Mouse (Mus musculus) brown adipose tissue, adult 24 weeks (tissue): ENCODE results near the gene Ackr3. TPM values are rescaled to one million over a fixed set of nuclear protein-coding genes. Genes with fewer than 3 reads are reported as not detected.

ENCODE experiments used
- H3K27ac ChIP-seq: fragments of 200-500 bp; replicated peaks from 2 replicates; pipeline ENCODE4 v1.5.1; 2012; ENCODE audit warnings: low read depth, mild to moderate bottlenecking, low read length
- H3K4me1 ChIP-seq: fragments of 200-500 bp; 2 replicates; pipeline ENCODE4 v1.6.1; 2012; ENCODE audit warnings: low read length, mixed read lengths; ENCODE audit not compliant: control insufficient read depth, insufficient read depth, insufficient read length
- H3K4me3 ChIP-seq: fragments of 200-500 bp; 2 replicates; pipeline ENCODE4 v1.5.1; 2012; ENCODE audit warnings: low read depth, mild to moderate bottlenecking, low read length, moderate library complexity; ENCODE audit not compliant: insufficient read depth
- polyA plus RNA-seq: library from polyadenylated mRNA; stranded (reverse); fragments of >200 nt; gene quantifications from 2 replicates; pipeline ENCODE4 v1.2.4, GENCODE M21; 2012; ENCODE audit not compliant: missing spikeins, insufficient read depth, insufficient read length

The Ackr3 gene
- polyA plus RNA-seq, 1 experiment, result 97.7 TPM

- Histone ChIP-seq H3K4me3 (no peak overlapping the region), H3K4me1 (no peaks in the 10 kb centered on the region), H3K27ac (no peak overlapping the region)
Observed at GRCm38 (mm10) chr1:90247234-90247633, 43.5 kb downstream of the Ackr3 start.

- H3K27ac ChIP-seq, result no peak overlapping the region
- H3K4me3 ChIP-seq, result no peak overlapping the region
- H3K4me1 ChIP-seq, result no peaks in the 10 kb centered on the region
Observed at GRCm38 (mm10) chr1:90247756-90248541, 44.2 kb downstream of the Ackr3 start.

DNA sequence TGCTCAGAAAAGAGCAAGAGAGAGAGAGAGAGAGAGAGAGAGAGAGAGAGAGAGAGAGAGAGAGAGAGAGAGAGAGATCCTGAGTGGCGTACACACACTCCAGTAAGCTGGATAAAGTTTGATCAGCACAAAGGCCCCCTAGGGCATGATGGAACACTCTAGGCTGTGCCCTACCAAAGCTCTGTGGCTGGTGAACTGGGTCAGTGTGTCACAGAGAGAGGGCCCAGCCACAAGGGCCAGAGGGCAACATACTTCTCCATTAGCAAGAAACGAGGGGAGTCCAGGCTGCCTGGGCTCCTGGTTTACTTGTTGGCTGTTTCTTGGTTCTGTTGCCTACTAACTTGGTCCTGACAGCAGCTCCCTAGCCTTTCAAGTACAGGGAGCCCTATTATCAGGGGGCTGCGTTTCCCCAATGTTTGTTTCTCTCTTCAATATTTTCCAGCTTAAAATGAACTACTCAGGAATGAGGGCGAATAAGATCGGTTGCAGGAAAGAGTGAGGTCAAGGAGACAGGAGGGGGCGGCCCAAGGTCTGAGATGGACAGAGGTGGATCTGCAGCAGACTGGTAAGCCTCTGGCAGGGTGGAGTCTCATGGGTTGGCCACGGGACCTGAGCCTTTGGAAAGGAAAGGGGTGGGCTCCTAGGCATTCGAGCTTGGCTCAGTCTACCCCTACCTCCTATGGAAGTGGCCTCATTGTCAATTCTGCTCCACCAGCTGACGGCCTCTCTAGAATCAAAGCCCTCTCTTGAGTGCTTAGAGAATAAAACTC is 45.4 kb downstream of the Ackr3 start:
- H3K4me1 ChIP-seq, result no peaks in the 10 kb centered on the region
- no peak overlapping the region for H3K27ac ChIP-seq
- no peak overlapping the region for H3K4me3 ChIP-seq

DNA sequence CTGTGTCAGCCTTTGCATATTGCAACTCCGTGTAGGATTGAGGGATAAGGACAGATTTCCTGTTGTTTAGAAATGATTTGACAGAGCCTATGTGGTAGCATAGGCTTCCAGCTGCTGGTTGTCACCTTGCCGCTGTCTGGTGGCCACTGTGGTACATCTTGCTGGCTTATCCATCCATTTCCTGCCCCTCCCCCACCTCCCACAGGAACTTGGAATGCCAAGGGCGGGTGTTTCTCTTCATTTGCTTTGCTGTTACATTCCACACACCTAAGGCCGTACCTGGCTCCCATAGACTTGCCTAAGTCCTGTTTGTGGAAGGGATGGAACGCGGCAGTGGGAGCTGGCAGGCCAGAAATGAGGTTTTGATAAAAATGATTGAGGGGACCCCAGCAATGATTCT is 46.6 kb downstream of the Ackr3 start:
- Histone ChIP-seq H3K4me1 (no peaks in the 10 kb centered on the region), H3K4me3 (no peak overlapping the region), H3K27ac (no peak overlapping the region)

DNA sequence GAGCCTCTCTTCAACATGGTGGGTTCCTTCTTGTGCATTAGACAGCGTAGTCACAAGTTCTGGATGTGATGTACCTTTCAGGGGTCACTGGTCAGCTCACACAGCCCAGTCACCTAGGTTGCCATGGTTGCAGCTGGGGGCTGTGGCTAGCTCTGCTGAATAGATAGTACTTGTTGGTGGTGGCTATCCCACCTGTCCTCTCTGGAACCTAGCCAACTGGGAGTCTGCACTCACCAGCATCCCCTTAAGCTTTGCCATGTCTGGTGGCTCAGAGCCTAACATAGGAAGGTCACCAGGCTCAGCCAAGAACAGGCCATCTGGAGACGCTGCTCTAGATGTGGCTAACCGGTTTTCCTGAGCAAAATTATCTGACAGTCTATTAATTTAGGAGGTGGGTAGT is 47.4 kb downstream of the Ackr3 start:
- H3K4me3 ChIP-seq, result no peak overlapping the region
- H3K4me1 ChIP-seq, result no peaks in the 10 kb centered on the region
- H3K27ac ChIP-seq, result no peak overlapping the region

GRCm38 (mm10) chr1:90253465-90253864 is 49.7 kb downstream of the Ackr3 start:
- H3K4me1 ChIP-seq, result no peaks in the 10 kb centered on the region

GRCm38 (mm10) chr1:90258253-90258887 is 54.6 kb downstream of the Ackr3 start:
- Histone ChIP-seq H3K4me1 (no peaks in the 10 kb centered on the region), H3K4me3 (no peak overlapping the region), H3K27ac (no peak overlapping the region)

More at GRCm38 (mm10) chr1:90253465-90253864, 49.7 kb downstream of the Ackr3 start:
- no peak overlapping the region for H3K4me3 ChIP-seq
- no peak overlapping the region for H3K27ac ChIP-seq

- Histone ChIP-seq H3K27ac (no peak overlapping the region), H3K4me1 (no peaks in the 10 kb centered on the region), H3K4me3 (no peak overlapping the region)
Observed at GRCm38 (mm10) chr1:90260704-90261581, 57.2 kb downstream of the Ackr3 start.

- H3K4me1 ChIP-seq, result no peaks in the 10 kb centered on the region
- no peak overlapping the region for H3K4me3 ChIP-seq
- H3K27ac ChIP-seq, result no peak overlapping the region
Observed at GRCm38 (mm10) chr1:90262380-90262779, 58.6 kb downstream of the Ackr3 start.

Other genes starting within 250 kb of the Ackr3 start
- gene Asb18, start 189.3 kb upstream of the Ackr3 start, polyA plus RNA-seq, result 1.0 TPM in 1 of 2 replicates, not detected in the other
- gene Iqca, start 50.6 kb upstream of the Ackr3 start, polyA plus RNA-seq, result not detected in 2 replicates